Mouse (Mus musculus): ENCODE measurements around the gene Cep57. TPM values are rescaled to one million over a fixed set of nuclear protein-coding genes. Genes with fewer than 3 reads are reported as not detected.

The Cep57 gene
- polyA plus RNA-seq, 1 experiment from 2014 or later = 66.9 TPM

DNA sequence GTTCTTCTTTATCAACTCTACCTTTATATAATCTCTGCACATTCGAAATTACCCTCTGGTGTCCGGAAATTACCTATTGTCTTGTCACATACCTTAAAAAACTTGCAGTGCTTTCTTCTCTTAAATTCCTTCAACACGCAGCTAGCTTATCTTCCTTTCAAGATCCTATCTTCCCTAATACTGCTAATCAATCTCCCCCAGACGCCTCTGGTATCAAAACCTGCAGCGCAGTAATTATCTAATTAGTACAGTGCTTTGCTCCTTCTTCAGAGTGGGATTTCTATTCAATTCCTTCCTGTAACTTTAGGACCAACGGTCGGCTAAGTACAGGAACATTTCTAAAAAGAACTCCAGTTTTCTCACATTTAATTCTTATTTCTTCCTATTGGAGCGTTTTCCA is 1.0 kb downstream of the Cep57 start:
- H3K9ac ChIP-seq (replicated peaks; ENCODE audit: low read length) = peak overlapping the region; percentile 83
- no peaks in the 10 kb centered on the region for H3K9me3 ChIP-seq (replicated peaks; ENCODE audit: control insufficient read depth, low read length)
- WGBS = 8% methylated on average over 8 of the region's 8 CpGs
- DNase-seq (ENCODE audit: low spot score) (no peak), ATAC-seq (replicated peaks; ENCODE audit: insufficient number of reproducible peaks, low FRiP score, low TSS enrichment, low read depth) (no peak)
- peak overlapping the region; percentile 61 for H3K4me3 ChIP-seq (ENCODE audit: low read depth, low read length)
- H3K27me3 ChIP-seq (ENCODE audit: control insufficient read depth, insufficient read depth, low read length) = no peaks in the 10 kb centered on the region
- H3K36me3 ChIP-seq (replicated peaks; ENCODE audit: control insufficient read depth, insufficient read depth, low read depth, low read length) = no peaks in the 10 kb centered on the region; the same call in 1 of the 2 replicates
- H3K27ac ChIP-seq (replicated peaks; ENCODE audit: low read depth, low read length) = peak overlapping the region; percentile 92; the same call in 1 of the 2 replicates
- peaks cover 2% of the 10 kb centered on the region; the same call in 1 of the 2 replicates for H3K4me1 ChIP-seq (ENCODE audit: control insufficient read depth, insufficient read depth, low read length)
- H3K4me2 ChIP-seq (ENCODE audit: low read depth, low read length) = peak overlapping the region; percentile 42

DNA sequence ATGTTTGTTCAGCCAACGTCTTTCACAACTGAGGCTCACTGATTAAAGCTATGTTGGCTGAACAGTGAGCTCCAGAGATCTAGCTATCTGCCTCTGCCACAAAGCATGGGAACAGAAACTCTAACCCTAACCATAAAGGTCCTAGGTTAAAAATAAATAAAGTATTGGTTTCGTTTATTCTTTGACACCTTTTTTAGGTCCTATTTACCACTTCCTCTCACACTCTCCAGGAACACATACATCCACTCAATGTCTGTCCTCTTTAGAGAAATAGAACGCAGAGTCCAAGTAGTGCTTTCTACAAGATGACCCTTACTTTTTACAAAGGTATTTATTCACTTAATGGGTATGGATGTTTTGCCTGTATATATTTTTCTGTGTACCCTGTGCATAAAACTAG is 6.1 kb downstream of the Cep57 start:
- no peaks in the 10 kb centered on the region for H3K4me1 ChIP-seq (ENCODE audit: control insufficient read depth, insufficient read depth, low read length)
- no peak for DNase-seq (ENCODE audit: low spot score)
- no peaks in the 10 kb centered on the region for H3K9me3 ChIP-seq (replicated peaks; ENCODE audit: control insufficient read depth, low read length)
- WGBS = 93% methylated on average over 3 of the region's 3 CpGs
- peaks cover 7% of the 10 kb centered on the region for H3K36me3 ChIP-seq (replicated peaks; ENCODE audit: control insufficient read depth, insufficient read depth, low read depth, low read length)
- H3K9ac ChIP-seq (replicated peaks; ENCODE audit: low read length) = no peak overlapping the region
- no peak overlapping the region for H3K4me3 ChIP-seq (ENCODE audit: low read depth, low read length)
- no peak overlapping the region for H3K27ac ChIP-seq (replicated peaks; ENCODE audit: low read depth, low read length)
- no peak overlapping the region for H3K4me2 ChIP-seq (ENCODE audit: low read depth, low read length)
- H3K27me3 ChIP-seq (ENCODE audit: control insufficient read depth, insufficient read depth, low read length) = no peaks in the 10 kb centered on the region
- ATAC-seq (replicated peaks; ENCODE audit: insufficient number of reproducible peaks, low FRiP score, low TSS enrichment, low read depth) = no peak

- Histone ChIP-seq H3K4me1 (ENCODE audit: control insufficient read depth, insufficient read depth, low read length) (no peaks in the 10 kb centered on the region), H3K27me3 (ENCODE audit: control insufficient read depth, insufficient read depth, low read length) (no peaks in the 10 kb centered on the region), H3K4me2 (ENCODE audit: low read depth, low read length) (no peak overlapping the region), H3K27ac (replicated peaks; ENCODE audit: low read depth, low read length) (no peak overlapping the region), H3K36me3 (replicated peaks; ENCODE audit: control insufficient read depth, insufficient read depth, low read depth, low read length) (peaks cover 7% of the 10 kb centered on the region), H3K9ac (replicated peaks; ENCODE audit: low read length) (no peak overlapping the region), H3K9me3 (replicated peaks; ENCODE audit: control insufficient read depth, low read length) (no peaks in the 10 kb centered on the region), H3K4me3 (ENCODE audit: low read depth, low read length) (no peak overlapping the region)
- DNase-seq (ENCODE audit: low spot score) (no peak), ATAC-seq (replicated peaks; ENCODE audit: insufficient number of reproducible peaks, low FRiP score, low TSS enrichment, low read depth) (no peak)
- 88% methylated on average over 9 of the region's 9 CpGs for WGBS
These were observed 8.5 kb downstream of the Cep57 start for GRCm38 (mm10) chr9:13818369-13818768.

DNA sequence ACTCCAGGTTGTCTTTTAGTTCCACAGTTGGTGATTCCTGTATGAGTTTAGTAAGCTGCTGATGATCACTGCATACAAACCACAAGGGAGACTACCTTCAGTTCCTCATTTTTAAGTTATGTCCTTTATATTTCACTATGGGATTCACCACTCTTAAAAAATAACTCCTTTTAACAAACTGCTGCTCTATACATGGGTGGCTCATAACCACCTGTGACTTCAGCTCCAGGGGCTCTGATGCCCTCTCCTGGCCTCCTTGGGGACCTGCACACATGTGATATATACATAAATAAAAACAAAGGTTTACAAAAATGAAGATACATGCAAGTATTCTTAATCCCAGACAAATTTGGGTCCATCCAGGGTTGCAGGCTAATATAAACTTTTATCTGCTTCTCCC is 17.0 kb downstream of the Cep57 start:
- no peaks in the 10 kb centered on the region for H3K9me3 ChIP-seq (replicated peaks; ENCODE audit: control insufficient read depth, low read length)
- DNase-seq (ENCODE audit: low spot score) (no peak), ATAC-seq (replicated peaks; ENCODE audit: insufficient number of reproducible peaks, low FRiP score, low TSS enrichment, low read depth) (no peak)
- no peaks in the 10 kb centered on the region for H3K4me1 ChIP-seq (ENCODE audit: control insufficient read depth, insufficient read depth, low read length)
- H3K36me3 ChIP-seq (replicated peaks; ENCODE audit: control insufficient read depth, insufficient read depth, low read depth, low read length) = peaks cover 9% of the 10 kb centered on the region
- H3K4me3 ChIP-seq (ENCODE audit: low read depth, low read length) = no peak overlapping the region
- H3K4me2 ChIP-seq (ENCODE audit: low read depth, low read length) = no peak overlapping the region
- H3K9ac ChIP-seq (replicated peaks; ENCODE audit: low read length) = no peak overlapping the region
- H3K27ac ChIP-seq (replicated peaks; ENCODE audit: low read depth, low read length) = no peak overlapping the region
- no peaks in the 10 kb centered on the region for H3K27me3 ChIP-seq (ENCODE audit: control insufficient read depth, insufficient read depth, low read length)

- no peak overlapping the region for H3K27ac ChIP-seq (replicated peaks; ENCODE audit: low read depth, low read length)
- H3K4me2 ChIP-seq (ENCODE audit: low read depth, low read length) = no peak overlapping the region
- H3K4me3 ChIP-seq (ENCODE audit: low read depth, low read length) = no peak overlapping the region
- no peaks in the 10 kb centered on the region for H3K4me1 ChIP-seq (ENCODE audit: control insufficient read depth, insufficient read depth, low read length)
- peaks cover 9% of the 10 kb centered on the region for H3K36me3 ChIP-seq (replicated peaks; ENCODE audit: control insufficient read depth, insufficient read depth, low read depth, low read length)
- DNase-seq (ENCODE audit: low spot score) (no peak), ATAC-seq (replicated peaks; ENCODE audit: insufficient number of reproducible peaks, low FRiP score, low TSS enrichment, low read depth) (no peak)
- 84% methylated on average over 5 of the region's 5 CpGs for WGBS
- no peak overlapping the region for H3K9ac ChIP-seq (replicated peaks; ENCODE audit: low read length)
- H3K27me3 ChIP-seq (ENCODE audit: control insufficient read depth, insufficient read depth, low read length) = no peaks in the 10 kb centered on the region
- no peaks in the 10 kb centered on the region for H3K9me3 ChIP-seq (replicated peaks; ENCODE audit: control insufficient read depth, low read length)
These were observed 19.2 kb downstream of the Cep57 start for GRCm38 (mm10) chr9:13807657-13808056.

DNA sequence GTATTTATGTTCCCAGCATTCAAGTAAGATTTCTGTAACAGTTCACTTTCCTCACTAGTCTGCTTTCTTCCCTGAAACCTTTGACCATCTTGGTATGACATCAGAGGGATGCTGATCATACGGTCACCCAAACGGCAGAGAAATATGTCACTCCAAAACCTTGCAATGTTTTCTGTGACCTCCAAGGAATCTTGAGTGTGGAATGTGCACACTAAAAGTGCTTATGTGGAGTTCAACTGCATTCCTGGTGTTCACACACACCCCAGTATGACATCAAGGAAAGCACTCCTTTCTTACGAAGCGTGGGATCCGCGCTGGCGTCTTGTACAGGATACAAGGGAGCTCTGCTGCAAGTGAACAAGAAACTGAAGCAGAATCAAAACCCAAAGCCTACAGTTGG is 20.1 kb downstream of the Cep57 start:
- H3K4me1 ChIP-seq (ENCODE audit: control insufficient read depth, insufficient read depth, low read length) = no peaks in the 10 kb centered on the region
- ATAC-seq (replicated peaks; ENCODE audit: insufficient number of reproducible peaks, low FRiP score, low TSS enrichment, low read depth) = no peak
- peaks cover 9% of the 10 kb centered on the region for H3K36me3 ChIP-seq (replicated peaks; ENCODE audit: control insufficient read depth, insufficient read depth, low read depth, low read length)
- 93% methylated on average over 7 of the region's 7 CpGs for WGBS
- DNase-seq (ENCODE audit: low spot score) = no peak
- H3K4me2 ChIP-seq (ENCODE audit: low read depth, low read length) = no peak overlapping the region
- H3K27ac ChIP-seq (replicated peaks; ENCODE audit: low read depth, low read length) = no peak overlapping the region
- no peaks in the 10 kb centered on the region for H3K9me3 ChIP-seq (replicated peaks; ENCODE audit: control insufficient read depth, low read length)
- no peak overlapping the region for H3K4me3 ChIP-seq (ENCODE audit: low read depth, low read length)
- no peak overlapping the region for H3K9ac ChIP-seq (replicated peaks; ENCODE audit: low read length)
- H3K27me3 ChIP-seq (ENCODE audit: control insufficient read depth, insufficient read depth, low read length) = no peaks in the 10 kb centered on the region

DNA sequence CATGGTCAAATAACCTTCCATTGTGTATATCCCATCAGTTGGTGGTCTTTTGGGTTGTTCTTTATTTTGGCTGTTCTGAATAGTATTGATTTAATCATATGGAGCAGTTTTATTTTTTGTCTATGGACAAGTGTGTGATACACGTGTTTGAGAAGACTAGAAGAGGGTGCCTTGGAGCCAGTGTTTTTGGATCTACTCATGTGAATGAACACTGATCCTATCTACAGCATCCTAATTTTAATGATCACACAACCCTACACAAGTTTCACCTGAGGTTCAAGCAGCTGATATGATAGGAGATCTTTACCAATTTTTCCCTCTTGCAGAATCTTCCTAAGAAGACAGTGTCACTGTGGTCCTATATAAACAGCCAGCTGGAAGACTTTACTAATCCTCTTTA is 22.4 kb downstream of the Cep57 start:
- DNase-seq (ENCODE audit: low spot score) (no peak), ATAC-seq (replicated peaks; ENCODE audit: insufficient number of reproducible peaks, low FRiP score, low TSS enrichment, low read depth) (no peak)
- 75% methylated on average over 1 of the region's 1 CpGs for WGBS
- Histone ChIP-seq H3K36me3 (replicated peaks; ENCODE audit: control insufficient read depth, insufficient read depth, low read depth, low read length) (peaks cover 3% of the 10 kb centered on the region), H3K9me3 (replicated peaks; ENCODE audit: control insufficient read depth, low read length) (no peaks in the 10 kb centered on the region), H3K27me3 (ENCODE audit: control insufficient read depth, insufficient read depth, low read length) (no peaks in the 10 kb centered on the region), H3K4me2 (ENCODE audit: low read depth, low read length) (no peak overlapping the region), H3K4me3 (ENCODE audit: low read depth, low read length) (no peak overlapping the region), H3K27ac (replicated peaks; ENCODE audit: low read depth, low read length) (no peak overlapping the region), H3K4me1 (ENCODE audit: control insufficient read depth, insufficient read depth, low read length) (no peaks in the 10 kb centered on the region), H3K9ac (replicated peaks; ENCODE audit: low read length) (no peak overlapping the region)

GRCm38 (mm10) chr9:13794756-13795155 is 32.2 kb downstream of the Cep57 start:
- ATAC-seq (replicated peaks; ENCODE audit: insufficient number of reproducible peaks, low FRiP score, low TSS enrichment, low read depth) (no peak), DNase-seq (ENCODE audit: low spot score) (no peak)
- H3K27ac ChIP-seq (replicated peaks; ENCODE audit: low read depth, low read length) = no peak overlapping the region
- WGBS = 91% methylated on average over 2 of the region's 2 CpGs
- H3K27me3 ChIP-seq (ENCODE audit: control insufficient read depth, insufficient read depth, low read length) = no peaks in the 10 kb centered on the region
- H3K36me3 ChIP-seq (replicated peaks; ENCODE audit: control insufficient read depth, insufficient read depth, low read depth, low read length) = peaks cover 6% of the 10 kb centered on the region
- H3K4me1 ChIP-seq (ENCODE audit: control insufficient read depth, insufficient read depth, low read length) = no peaks in the 10 kb centered on the region
- H3K9ac ChIP-seq (replicated peaks; ENCODE audit: low read length) = no peak overlapping the region
- H3K9me3 ChIP-seq (replicated peaks; ENCODE audit: control insufficient read depth, low read length) = no peaks in the 10 kb centered on the region
- H3K4me3 ChIP-seq (ENCODE audit: low read depth, low read length) = no peak overlapping the region
- no peak overlapping the region for H3K4me2 ChIP-seq (ENCODE audit: low read depth, low read length)

Measured in embryonic facial prominence, embryonic 11.5 days (tissue).